In the genomic region with DNA sequence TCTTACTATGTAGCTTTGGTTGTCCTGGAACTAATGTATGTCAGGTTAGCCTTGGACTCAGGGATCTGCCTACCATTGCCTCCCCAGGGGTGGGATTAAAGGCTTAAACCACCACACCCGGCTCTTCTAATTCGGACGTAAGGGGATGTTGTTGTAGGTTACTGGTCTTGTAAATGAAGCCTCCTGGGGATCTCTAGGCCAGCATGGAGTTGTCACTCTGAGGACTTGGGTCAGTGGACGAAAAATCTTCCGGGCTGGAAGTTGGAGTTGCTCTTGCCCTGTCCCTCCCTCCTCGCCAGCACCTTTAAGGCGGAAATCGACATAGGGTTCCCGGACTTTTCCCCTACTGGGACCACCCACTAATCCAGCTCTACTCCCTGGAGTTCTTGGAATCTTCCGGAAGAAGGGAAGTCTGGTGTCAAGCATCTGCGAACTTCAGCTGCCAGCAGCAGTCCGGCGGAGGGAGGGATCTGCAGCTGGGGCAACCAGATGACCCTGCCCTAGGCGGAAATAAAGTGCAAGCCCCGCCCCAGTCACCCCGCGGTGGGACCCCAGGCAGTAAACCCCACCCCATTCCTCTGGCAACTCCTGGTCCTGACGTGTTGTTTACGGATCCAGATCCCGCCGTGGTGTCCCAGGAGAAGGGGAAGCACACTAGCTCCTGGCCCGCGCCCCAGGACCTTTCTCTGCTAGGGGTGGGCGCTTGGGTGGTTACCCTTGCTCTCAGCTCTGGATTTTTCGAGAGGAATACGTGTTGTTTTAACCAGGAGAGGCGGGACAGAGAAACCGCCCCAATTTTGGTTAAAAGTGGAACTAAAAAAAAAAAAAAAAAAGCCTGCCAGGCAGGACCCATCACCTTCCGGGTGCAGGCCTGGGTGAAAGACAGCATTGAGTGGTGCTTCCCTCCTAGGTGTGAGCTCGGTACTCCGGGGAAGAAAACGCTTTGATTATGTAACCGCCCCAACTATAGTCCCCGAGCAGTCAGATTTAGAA, we compare ENCODE assay signal across 8 mouse cellular contexts. TPM values are rescaled to one million over a fixed set of nuclear protein-coding genes. Genes with fewer than 3 reads are reported as not detected.
DNase-seq lines count a peak whose midpoint lies in the region; ATAC-seq and TF ChIP-seq lines count a peak whose summit lies in the region.

No protein-coding gene starts in this region.

- peak overlapping the region; percentile 62 for H3K9ac ChIP-seq in hindbrain, embryonic 16.5 days (ENCODE audit: low read depth, low read length)

- peak overlapping the region; percentile 70 for H3K4me2 ChIP-seq in hindbrain, embryonic 16.5 days (ENCODE audit: low read length)

- intact Hi-C loops in gastrocnemius, adult 2 months (cut with DNase I): loop anchor here (2.0 kb wide), 1 partner anchor 23 kb away; no protein-coding TSS in a partner anchor

- POLR2A ChIA-PET in Patski (lab: Charles Lee): interaction anchor here (0.7 to 1.2 kb wide), 4 partner anchors 9 to 104 kb away, joined by 3 to 6 read pairs (median 3); no protein-coding TSS in a partner anchor

- WGBS in hindbrain, embryonic 16.5 days: 5% methylated on average over 34 of the region's 34 CpGs

- ATAC-seq in Patski: peak; percentile 82
- ATAC-seq in hindbrain, embryonic 16.5 days: peak; percentile 67

- H3K27me3 ChIP-seq in Patski: no peaks in the 10 kb centered on the region
- no peaks in the 10 kb centered on the region for H3K27me3 ChIP-seq in hindbrain, embryonic 16.5 days (replicated peaks; ENCODE audit: control insufficient read depth, insufficient read depth, low read length)
- no peaks in the 10 kb centered on the region for H3K27me3 ChIP-seq in megakaryocyte, embryonic 14.5 days (replicated peaks)

- H3K27ac ChIP-seq in gastrocnemius, adult 2 months: peak overlapping the region; percentile 96
- peak overlapping the region; percentile 63; the same call in 1 of the 2 replicates for H3K27ac ChIP-seq in hindbrain, embryonic 16.5 days (ENCODE audit: low read depth, low read length)

- no peaks in the 10 kb centered on the region for H3K36me3 ChIP-seq in hindbrain, embryonic 16.5 days (ENCODE audit: control insufficient read depth, insufficient read depth, low read length)
- H3K36me3 ChIP-seq in megakaryocyte, embryonic 14.5 days (replicated peaks; ENCODE audit: low read length): no peaks in the 10 kb centered on the region

- TF ChIP-seq CTCF in Patski (IDR thresholded peaks at IDR 0.05): no peak
- TF ChIP-seq CTCF in gastrocnemius, adult 2 months (IDR thresholded peaks at IDR 0.05): no peak

- DNase-seq in Patski (ENCODE audit: low read depth, low spot score): no peak
- DNase-seq in cerebellum, postnatal 36 days: peak; percentile 46 to 48
- DNase-seq in gastrocnemius, adult 2 months: peak; percentile 97
- peak; percentile 46 to 64 for DNase-seq in left cerebral cortex, adult 9 months (ENCODE audit: low spot score in 2 of 2)
- DNase-seq in right cerebral cortex, postnatal 10 days (ENCODE audit: low spot score in 2 of 2): peak; percentile 70 to 72
- DNase-seq in urinary bladder, postnatal 14 days (ENCODE audit: low spot score): peak; percentile 92

- peaks cover 3% of the 10 kb centered on the region; the same call in 1 of the 2 replicates for H3K4me1 ChIP-seq in hindbrain, embryonic 16.5 days (ENCODE audit: control insufficient read depth, insufficient read depth, low read depth, low read length)
- H3K4me1 ChIP-seq in megakaryocyte, embryonic 14.5 days: peaks cover 71% of the 10 kb centered on the region

- in situ Hi-C loops in Patski (cut with MboI; ENCODE audit: low pct_unique_long_range_greater_than_20kb): no loop called here

- peak overlapping the region; percentile 69 for H3K4me3 ChIP-seq in gastrocnemius, adult 2 months
- peak overlapping the region; percentile 42 for H3K4me3 ChIP-seq in hindbrain, embryonic 16.5 days (ENCODE audit: low read length)
- peak overlapping the region; percentile 91 for H3K4me3 ChIP-seq in megakaryocyte, embryonic 14.5 days (replicated peaks)

- H3K9me3 ChIP-seq in hindbrain, embryonic 16.5 days (ENCODE audit: control insufficient read depth, low read length): no peaks in the 10 kb centered on the region
- no peaks in the 10 kb centered on the region for H3K9me3 ChIP-seq in megakaryocyte, embryonic 14.5 days

- CTCF ChIA-PET in Patski (lab: Charles Lee): interaction anchor here (1.0 to 3.8 kb wide), 5 partner anchors 17 to 40 kb away, joined by 3 to 14 read pairs (median 4); no protein-coding TSS in a partner anchor

RNA-seq across cellular contexts. Expression of a gene that starts 6.4 kb away (rescaled TPM):
- polyA plus RNA-seq in Patski (2021): 30.6 TPM
- 10 to 100 TPM; 23.0 to 25.1 TPM for total RNA-seq in gastrocnemius, adult 2 months (2021)
- 3.4 and 3.5 TPM in 2 replicates for polyA plus RNA-seq in hindbrain, embryonic 16.5 days (2015; fragmentation: Nextera tagmentation; extraction: Ambion mirVana)
- polyA plus RNA-seq in megakaryocyte, embryonic 14.5 days (2012; ENCODE audit: insufficient read depth, low replicate concordance): 3.9 and 15.5 TPM in 2 replicates

RNA-seq across cellular contexts. Expression of a gene that starts 32.5 kb away (rescaled TPM):
- polyA plus RNA-seq in Patski (2021): not detected
- total RNA-seq in gastrocnemius, adult 2 months (2021): not detected
- polyA plus RNA-seq in hindbrain, embryonic 16.5 days (2015; fragmentation: Nextera tagmentation; extraction: Ambion mirVana): 0.46 and 1.0 TPM in 2 replicates
- polyA plus RNA-seq in megakaryocyte, embryonic 14.5 days (2012; ENCODE audit: insufficient read depth, low replicate concordance): 0.10 TPM in 1 of 2 replicates, not detected in the other

RNA-seq across cellular contexts. Expression of a gene that starts 45.6 kb away (rescaled TPM):
- not detected for polyA plus RNA-seq in Patski (2021)
- 1 to 10 TPM; 7.2 to 9.5 TPM for total RNA-seq in gastrocnemius, adult 2 months (2021)
- polyA plus RNA-seq in hindbrain, embryonic 16.5 days (2015; fragmentation: Nextera tagmentation; extraction: Ambion mirVana): 0.10 and 0.30 TPM in 2 replicates
- polyA plus RNA-seq in megakaryocyte, embryonic 14.5 days (2012; ENCODE audit: insufficient read depth, low replicate concordance): 0.37 TPM in 1 of 2 replicates, not detected in the other

RNA-seq across cellular contexts. Expression of a gene that starts 49.0 kb away (rescaled TPM):
- 43.3 TPM for polyA plus RNA-seq in Patski (2021)
- total RNA-seq in gastrocnemius, adult 2 months (2021): 1 to 10 TPM; 5.7 to 7.8 TPM
- 36.1 and 38.1 TPM in 2 replicates for polyA plus RNA-seq in hindbrain, embryonic 16.5 days (2015; fragmentation: Nextera tagmentation; extraction: Ambion mirVana)
- polyA plus RNA-seq in megakaryocyte, embryonic 14.5 days (2012; ENCODE audit: insufficient read depth, low replicate concordance): 51.2 and 84.3 TPM in 2 replicates

RNA-seq across cellular contexts. Expression of a gene that starts 59.3 kb away (rescaled TPM):
- polyA plus RNA-seq in Patski (2021): 167 TPM
- 10 to 100 TPM; 17.3 to 18.2 TPM for total RNA-seq in gastrocnemius, adult 2 months (2021)
- 83.3 and 98.7 TPM in 2 replicates for polyA plus RNA-seq in hindbrain, embryonic 16.5 days (2015; fragmentation: Nextera tagmentation; extraction: Ambion mirVana)
- polyA plus RNA-seq in megakaryocyte, embryonic 14.5 days (2012; ENCODE audit: insufficient read depth, low replicate concordance): 978 and 1,945 TPM in 2 replicates
